Mouse (Mus musculus) ES-Bruce4 (cell line): ENCODE data around the gene Prpf19. TPM values are rescaled to one million over a fixed set of nuclear protein-coding genes. Genes with fewer than 3 reads are reported as not detected.

ENCODE experiments used
- H3K27ac ChIP-seq: 2 replicates; pipeline ENCODE4 v1.5.1; 2012; ENCODE audit warnings: low read length, inconsistent platforms; ENCODE audit not compliant: insufficient read depth
- H3K27me3 ChIP-seq: 2 replicates; pipeline ENCODE4 v1.6.1; 2012; ENCODE audit warnings: mild to moderate bottlenecking, low read length, inconsistent platforms; ENCODE audit not compliant: control insufficient read depth, poor library complexity, insufficient read depth, severe bottlenecking
- H3K36me3 ChIP-seq: 2 replicates; pipeline ENCODE4 v1.6.1; 2012; ENCODE audit warnings: inconsistent platforms, mild to moderate bottlenecking, low read length, moderate library complexity; ENCODE audit not compliant: control insufficient read depth, poor library complexity, insufficient read depth, severe bottlenecking
- H3K4me1 ChIP-seq: one replicate; pipeline ENCODE4 v1.8.1; 2011; ENCODE audit warnings: low read length; ENCODE audit not compliant: control insufficient read depth, insufficient read depth
- H3K4me3 ChIP-seq: 2 replicates; pipeline ENCODE4 v1.5.1; 2011; ENCODE audit warnings: low read depth, mild to moderate bottlenecking, low read length
- H3K9ac ChIP-seq: 2 replicates; pipeline ENCODE4 v1.6.1; 2012; ENCODE audit warnings: low read depth, mild to moderate bottlenecking, inconsistent platforms; ENCODE audit not compliant: poor library complexity, severe bottlenecking
- H3K9me3 ChIP-seq: replicated peaks from 2 replicates; pipeline ENCODE4 v1.6.1; 2012; ENCODE audit warnings: mild to moderate bottlenecking, low read length, inconsistent platforms; ENCODE audit not compliant: control insufficient read depth, poor library complexity, insufficient read depth, severe bottlenecking
- CTCF ChIP-seq: IDR thresholded peaks from one replicate; pipeline ENCODE4 v1.8.1; 2011; ENCODE audit warnings: low read depth, low read length
- EP300 ChIP-seq: IDR thresholded peaks from 2 replicates; pipeline ENCODE4 v1.6.1; 2011; ENCODE audit warnings: low read depth, low read length; ENCODE audit not compliant: insufficient read depth
- POLR2A ChIP-seq: IDR thresholded peaks from one replicate; pipeline ENCODE4 v1.8.1; 2011; ENCODE audit warnings: low read length; ENCODE audit not compliant: insufficient read depth
- polyA plus RNA-seq: library from polyadenylated mRNA; stranded (reverse); fragments of >200 nt; gene quantifications from 2 replicates; pipeline ENCODE4 v1.2.4, GENCODE M21; 2011; ENCODE audit warnings: low read depth; ENCODE audit not compliant: missing spikeins, insufficient read depth, insufficient read length

Gene Prpf19
- polyA plus RNA-seq, 1 experiment = 131 TPM

GRCm38 (mm10) chr19:10880975-10881425 lies 14.0 kb upstream of the Prpf19 start:
- Histone ChIP-seq H3K4me1 (peaks cover 3% of the 10 kb centered on the region), H3K4me3 (peak overlapping the region; percentile 72), H3K9ac (peak overlapping the region; percentile 19), H3K9me3 (no peaks in the 10 kb centered on the region), H3K36me3 (no peaks in the 10 kb centered on the region), H3K27ac (no peak overlapping the region), H3K27me3 (no peaks in the 10 kb centered on the region)
- no peak for TF ChIP-seq EP300
- TF ChIP-seq POLR2A = no peak
- TF ChIP-seq CTCF = no peak

GRCm38 (mm10) chr19:10881426-10882154 lies 13.4 kb upstream of the Prpf19 start, which contains the start of gene Tmem109:
TSS of gene Tmem109 (minus strand) at chr19:10882001.
- Histone ChIP-seq H3K9ac (peak within 1 kb of the TSS; percentile 19), H3K27ac (no peak within 1 kb of the TSS), H3K9me3 (no peaks in the 10 kb centered on the region), H3K4me3 (peak within 1 kb of the TSS; percentile 72), H3K4me1 (peaks cover 3% of the 10 kb centered on the region), H3K36me3 (no peaks in the 10 kb centered on the region), H3K27me3 (no peaks in the 10 kb centered on the region)
- no peak for TF ChIP-seq POLR2A
- TF ChIP-seq EP300 = no peak
- TF ChIP-seq CTCF = peak; percentile 30

- Histone ChIP-seq H3K27ac (no peak overlapping the region), H3K27me3 (no peaks in the 10 kb centered on the region), H3K36me3 (no peaks in the 10 kb centered on the region), H3K9me3 (no peaks in the 10 kb centered on the region), H3K9ac (no peak overlapping the region), H3K4me1 (no peaks in the 10 kb centered on the region), H3K4me3 (no peak overlapping the region)
- TF ChIP-seq POLR2A (no peak), CTCF (no peak), EP300 (no peak)
Observed at GRCm38 (mm10) chr19:10892201-10892600, 2.8 kb upstream of the Prpf19 start.

- Histone ChIP-seq H3K36me3 (peaks cover 32% of the 10 kb centered on the region), H3K4me3 (peak overlapping the region; percentile 96), H3K9ac (peak overlapping the region; percentile 78), H3K27ac (no peak overlapping the region), H3K27me3 (no peaks in the 10 kb centered on the region), H3K9me3 (no peaks in the 10 kb centered on the region), H3K4me1 (no peaks in the 10 kb centered on the region)
- TF ChIP-seq CTCF (no peak), EP300 (no peak), POLR2A (no peak)
Observed at GRCm38 (mm10) chr19:10895708-10896107, 677 bp downstream of the Prpf19 start.

DNA sequence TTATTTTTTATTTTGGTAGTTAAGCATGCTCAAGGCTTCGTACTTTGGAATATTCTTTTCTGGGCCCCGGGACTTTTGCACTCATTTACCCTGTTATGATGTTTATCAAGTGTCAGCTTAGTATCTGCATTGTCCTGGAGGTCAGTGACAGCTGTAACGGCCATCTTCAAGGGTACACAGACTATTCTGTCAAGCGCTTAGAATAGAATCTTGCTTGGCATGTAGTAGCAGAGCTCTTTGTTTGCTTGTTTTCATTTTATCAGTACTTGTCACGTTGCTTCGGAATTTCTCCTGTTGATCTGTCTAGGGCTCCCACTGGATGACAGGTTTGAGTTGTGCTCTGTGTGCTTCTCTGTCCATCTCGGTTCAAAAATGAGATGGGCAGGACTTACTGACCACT lies 1.8 kb downstream of the Prpf19 start:
- no peaks in the 10 kb centered on the region for H3K4me1 ChIP-seq
- TF ChIP-seq POLR2A (no peak), CTCF (no peak), EP300 (no peak)
- no peak overlapping the region for H3K4me3 ChIP-seq
- no peak overlapping the region for H3K27ac ChIP-seq
- no peaks in the 10 kb centered on the region for H3K9me3 ChIP-seq
- no peaks in the 10 kb centered on the region for H3K27me3 ChIP-seq
- H3K9ac ChIP-seq = peak overlapping the region; percentile 78; the same call in 1 of the 2 replicates
- peaks cover 42% of the 10 kb centered on the region for H3K36me3 ChIP-seq

DNA sequence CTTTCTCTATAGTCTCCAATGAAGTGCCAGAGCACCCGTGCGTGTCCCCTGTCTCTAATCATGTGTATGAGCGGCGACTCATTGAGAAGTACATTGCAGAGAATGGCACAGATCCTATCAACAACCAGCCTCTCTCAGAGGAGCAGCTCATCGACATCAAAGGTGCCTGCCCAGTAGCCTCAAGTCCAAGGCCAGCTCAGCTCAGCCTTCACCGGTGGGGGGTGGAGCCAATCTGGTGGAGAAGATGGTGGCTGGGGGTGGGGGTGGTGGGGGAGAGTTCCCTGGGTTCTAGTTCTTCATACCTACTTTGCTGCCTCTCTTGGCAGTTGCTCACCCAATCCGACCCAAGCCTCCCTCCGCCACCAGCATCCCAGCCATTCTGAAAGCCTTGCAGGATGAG lies 2.5 kb downstream of the Prpf19 start:
- TF ChIP-seq POLR2A (no peak), EP300 (no peak), CTCF (no peak)
- H3K27ac ChIP-seq = no peak overlapping the region
- H3K36me3 ChIP-seq = peaks cover 49% of the 10 kb centered on the region
- no peaks in the 10 kb centered on the region for H3K27me3 ChIP-seq
- H3K4me1 ChIP-seq = no peaks in the 10 kb centered on the region
- no peak overlapping the region for H3K4me3 ChIP-seq
- H3K9ac ChIP-seq = no peak overlapping the region
- H3K9me3 ChIP-seq = no peaks in the 10 kb centered on the region
